In genomic region chr2:127586694-127587513, GRCm38 (mm10) we compare ENCODE assay signal across 7 mouse cellular contexts. TPM values are rescaled to one million over a fixed set of nuclear protein-coding genes. Genes with fewer than 3 reads are reported as not detected.
DNase-seq lines count a peak whose midpoint lies in the region; ATAC-seq lines count a peak whose summit lies in the region.

Zfp661 (minus strand) TSS chr2:127587094.
Mrps5 (plus strand) TSS chr2:127587222.

- H3K9ac ChIP-seq in intestine, embryonic 15.5 days: peak within 1 kb of the TSS; percentile 86

- peak; percentile 89 for DNase-seq in adrenal gland, adult 2 months
- peak; percentile 70 for DNase-seq in embryo, embryonic 11.5 days (ENCODE audit: low read depth, low spot score)
- peak; percentile 77 to 88 for DNase-seq in gastrocnemius, postnatal 36 days
- DNase-seq in left cerebral cortex, postnatal 25 days (ENCODE audit: low spot score in 2 of 2): peak; percentile 81 to 85
- DNase-seq in midbrain, embryonic 10.5 days (ENCODE audit: low spot score): peak; percentile 90
- DNase-seq in right cerebral cortex, postnatal 4 days: peak; percentile 86

- WGBS in intestine, embryonic 15.5 days: 4% methylated on average over 39 of the region's 39 CpGs
- 6% methylated on average over 39 of the region's 39 CpGs for WGBS in midbrain, embryonic 10.5 days

- peak; percentile 89 for ATAC-seq in intestine, embryonic 15.5 days

- peaks cover 16% of the 10 kb centered on the region for H3K4me1 ChIP-seq in intestine, embryonic 15.5 days (replicated peaks)
- peaks cover 44% of the 10 kb centered on the region for H3K4me1 ChIP-seq in midbrain, embryonic 10.5 days

- H3K9me3 ChIP-seq in intestine, embryonic 15.5 days: no peaks in the 10 kb centered on the region
- no peaks in the 10 kb centered on the region for H3K9me3 ChIP-seq in midbrain, embryonic 10.5 days (replicated peaks)

- intact Hi-C loops in gastrocnemius, postnatal 36 days (cut with DNase I): no loop called here
- intact Hi-C loops in left cerebral cortex, postnatal 25 days (cut with DNase I): no loop called here

- H3K27ac ChIP-seq in intestine, embryonic 15.5 days: peak within 1 kb of the TSS; percentile 85
- H3K27ac ChIP-seq in midbrain, embryonic 10.5 days (replicated peaks): peak within 1 kb of the TSS; percentile 100

- H3K36me3 ChIP-seq in intestine, embryonic 15.5 days: no peaks in the 10 kb centered on the region
- H3K36me3 ChIP-seq in midbrain, embryonic 10.5 days: peaks cover 13% of the 10 kb centered on the region

- no peaks in the 10 kb centered on the region for H3K27me3 ChIP-seq in intestine, embryonic 15.5 days (replicated peaks)
- no peaks in the 10 kb centered on the region for H3K27me3 ChIP-seq in midbrain, embryonic 10.5 days (ENCODE audit: low read depth, poor library complexity, severe bottlenecking)

- peak within 1 kb of the TSS; percentile 92 for H3K4me3 ChIP-seq in intestine, embryonic 15.5 days (replicated peaks)
- peak within 1 kb of the TSS; percentile 81 for H3K4me3 ChIP-seq in midbrain, embryonic 10.5 days

- H3K4me2 ChIP-seq in intestine, embryonic 15.5 days (replicated peaks): peak within 1 kb of the TSS; percentile 71

RNA-seq across cellular contexts. Expression of gene Zfp661, which starts in this region (rescaled TPM):
- total RNA-seq in adrenal gland, adult 2 months (2021): 1 to 10 TPM; 2.7 to 2.9 TPM
- polyA plus RNA-seq in adrenal gland, adult 2 months (2012; rRNA removed): 0.90 and 1.3 TPM in 2 replicates
- total RNA-seq in gastrocnemius, postnatal 36 days (2021): 1 to 10 TPM; 2.1 TPM
- 3.5 and 3.6 TPM in 2 replicates for polyA plus RNA-seq in intestine, embryonic 15.5 days (2015; fragmentation: Nextera tagmentation; extraction: Ambion mirVana)
- total RNA-seq in left cerebral cortex, postnatal 25 days (2021): 1 to 10 TPM; 7.1 to 7.9 TPM
- polyA plus RNA-seq in midbrain, embryonic 10.5 days (2016; fragmentation: Nextera tagmentation; extraction: Ambion mirVana): 7.6 and 9.6 TPM in 2 replicates

RNA-seq across cellular contexts. Expression of gene Mrps5, which starts in this region (rescaled TPM):
- total RNA-seq in adrenal gland, adult 2 months (2021): 100 to 1,000 TPM; 111 to 122 TPM
- polyA plus RNA-seq in adrenal gland, adult 2 months (2012; rRNA removed): 36.8 and 43.7 TPM in 2 replicates
- 10 to 100 TPM; 81.4 to 91.4 TPM for total RNA-seq in gastrocnemius, postnatal 36 days (2021)
- polyA plus RNA-seq in intestine, embryonic 15.5 days (2015; fragmentation: Nextera tagmentation; extraction: Ambion mirVana): 155 and 165 TPM in 2 replicates
- total RNA-seq in left cerebral cortex, postnatal 25 days (2021): 10 to 100 TPM; 87.7 to 89.0 TPM
- 169 and 178 TPM in 2 replicates for polyA plus RNA-seq in midbrain, embryonic 10.5 days (2016; fragmentation: Nextera tagmentation; extraction: Ambion mirVana)

Comparison
In these comparisons a context has a peak if more than half of its experiments do, and no peak if none do; other contexts are left out.
1. Peak in every context shown above with its lines: DNase-seq, ATAC-seq, H3K4me3 ChIP-seq and H3K27ac ChIP-seq.